Mouse (Mus musculus) heart, embryonic 11.5 days (tissue): ENCODE measurements around the gene Golga7b. TPM values are rescaled to one million over a fixed set of nuclear protein-coding genes. Genes with fewer than 3 reads are reported as not detected.

Source experiments
- ATAC-seq: fragments of 200-750 bp; cut with Nextera tagmentation; replicated peaks from 2 replicates; pipeline ENCODE4 v1.8.0; 2017; ENCODE audit warnings: moderate library complexity; ENCODE audit not compliant: insufficient number of reproducible peaks, low FRiP score, low TSS enrichment
- H3K27ac ChIP-seq: fragments of 300-500 bp; sonication (generic); 2 replicates; pipeline ENCODE4 v1.5.1; 2014; ENCODE audit warnings: mild to moderate bottlenecking, low read depth, low read length
- H3K27me3 ChIP-seq: fragments of 300-500 bp; sonication (generic); 2 replicates; pipeline ENCODE4 v1.6.1; 2014; ENCODE audit warnings: mild to moderate bottlenecking, low read length, mixed read lengths; ENCODE audit not compliant: control insufficient read depth, insufficient read depth
- H3K36me3 ChIP-seq: fragments of 300-500 bp; sonication (generic); 2 replicates; pipeline ENCODE4 v1.6.1; 2014; ENCODE audit warnings: mild to moderate bottlenecking, low read length, moderate library complexity, mixed read lengths; ENCODE audit not compliant: control insufficient read depth, insufficient read depth
- H3K4me1 ChIP-seq: fragments of 300-500 bp; sonication (generic); 2 replicates; pipeline ENCODE4 v1.6.1; 2014; ENCODE audit warnings: low read length; ENCODE audit not compliant: control insufficient read depth, insufficient read depth
- H3K4me2 ChIP-seq: fragments of 300-500 bp; sonication (generic); 2 replicates; pipeline ENCODE4 v1.6.1; 2014; ENCODE audit warnings: mild to moderate bottlenecking, moderate library complexity
- H3K4me3 ChIP-seq: fragments of 300-500 bp; sonication (generic); 2 replicates; pipeline ENCODE4 v1.5.1; 2014; ENCODE audit warnings: low read depth, low read length
- H3K9ac ChIP-seq: fragments of 300-500 bp; sonication (generic); 2 replicates; pipeline ENCODE4 v1.6.1; 2014; ENCODE audit warnings: mild to moderate bottlenecking, low read depth, low read length, moderate library complexity
- H3K9me3 ChIP-seq: fragments of 300-500 bp; sonication (generic); replicated peaks from 2 replicates; pipeline ENCODE4 v1.6.1; 2016; ENCODE audit warnings: low read length; ENCODE audit not compliant: control insufficient read depth
- WGBS: fragments of 180-500 bp; shearing (Covaris S2); extraction: QIAGEN DNeasy Blood & Tissue Kit; methylation state at CpG from one replicate; pipeline ENCODE4 v1.1.7; 2014; ENCODE audit not compliant: insufficient replicate concordance; 5-methylcytosine and 5-hydroxymethylcytosine counted together
- polyA plus RNA-seq: library from polyadenylated mRNA; unstranded; fragments of >200 nt; fragmentation: Nextera tagmentation; extraction: Ambion mirVana; gene quantifications from 2 replicates; pipeline ENCODE4 v1.2.1, GENCODE M21; 2014

Golga7b gene
- polyA plus RNA-seq, 1 experiment from 2014 or later, result 0.10 TPM

DNA sequence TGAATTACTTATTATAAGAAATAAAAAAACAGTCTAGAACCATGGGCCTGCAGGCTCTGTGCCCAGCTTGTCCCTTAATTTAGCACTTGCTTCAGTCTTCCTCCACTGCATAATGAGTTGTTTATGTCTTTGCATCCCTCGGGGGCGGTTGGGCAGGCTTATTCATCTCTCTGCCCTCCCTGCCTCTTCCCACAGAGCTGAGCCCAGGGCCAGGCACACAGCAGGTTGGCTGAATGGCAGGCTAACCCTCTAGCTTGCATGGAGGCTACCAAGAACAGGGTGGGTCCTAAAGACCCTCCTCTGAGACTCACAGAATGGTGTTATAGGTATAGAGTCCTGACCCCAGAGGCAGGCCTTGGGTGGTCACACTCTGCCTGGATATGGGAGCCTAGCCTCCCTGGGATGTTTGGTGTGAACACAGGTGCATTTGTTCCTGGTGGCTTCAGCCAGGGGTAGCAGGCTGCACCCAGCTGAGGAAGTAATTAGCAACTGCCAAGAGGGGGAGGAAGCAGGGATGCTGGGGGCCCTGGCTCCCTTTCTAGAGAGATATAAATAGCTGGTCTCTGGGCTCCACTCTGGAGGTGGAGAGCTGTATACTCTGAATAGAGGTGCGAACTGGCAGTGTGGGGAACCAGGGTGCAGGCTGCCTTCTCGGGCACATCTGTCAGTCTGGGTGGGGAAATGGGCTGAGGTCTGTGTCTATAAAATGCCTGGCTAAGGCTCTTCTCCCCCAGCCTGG lies 9.6 kb upstream of the Golga7b start:
- WGBS, result 18% methylated on average over 4 of the region's 4 CpGs
- Histone ChIP-seq H3K4me3 (no peak overlapping the region), H3K9me3 (no peaks in the 10 kb centered on the region), H3K36me3 (no peaks in the 10 kb centered on the region), H3K27me3 (no peaks in the 10 kb centered on the region), H3K9ac (no peak overlapping the region), H3K4me2 (peak overlapping the region; percentile 47), H3K27ac (peak overlapping the region; percentile 70), H3K4me1 (peaks cover 15% of the 10 kb centered on the region)
- peak; percentile 26; the same call in 1 of the 2 replicates for ATAC-seq

DNA sequence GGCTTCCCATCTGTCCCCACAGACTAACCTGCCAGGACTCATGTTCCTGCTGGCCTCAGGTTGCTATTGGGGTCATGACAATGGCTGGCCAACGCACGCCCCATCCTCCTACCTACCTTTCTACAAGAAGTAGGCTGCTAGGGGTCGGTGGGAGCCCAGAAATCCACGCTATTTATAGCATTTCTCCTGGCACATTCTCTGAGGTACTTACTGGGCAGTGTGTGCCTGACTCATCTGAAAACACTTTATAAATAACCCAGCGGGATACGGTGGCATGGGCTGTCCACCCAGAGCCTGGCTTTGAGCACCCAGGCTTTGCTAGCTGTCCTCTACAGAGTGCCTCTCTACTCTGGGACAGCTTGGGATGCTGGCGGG lies 9.0 kb upstream of the Golga7b start:
- H3K9me3 ChIP-seq, result no peaks in the 10 kb centered on the region
- WGBS, result 48% methylated on average over 7 of the region's 7 CpGs
- peaks cover 15% of the 10 kb centered on the region for H3K4me1 ChIP-seq
- H3K36me3 ChIP-seq, result no peaks in the 10 kb centered on the region
- no peak; the same call in 1 of the 2 replicates for ATAC-seq
- H3K9ac ChIP-seq, result peak overlapping the region; percentile 16; the same call in 1 of the 2 replicates
- no peaks in the 10 kb centered on the region for H3K27me3 ChIP-seq
- peak overlapping the region; percentile 47 for H3K4me2 ChIP-seq
- H3K27ac ChIP-seq, result peak overlapping the region; percentile 70
- H3K4me3 ChIP-seq, result no peak overlapping the region

DNA sequence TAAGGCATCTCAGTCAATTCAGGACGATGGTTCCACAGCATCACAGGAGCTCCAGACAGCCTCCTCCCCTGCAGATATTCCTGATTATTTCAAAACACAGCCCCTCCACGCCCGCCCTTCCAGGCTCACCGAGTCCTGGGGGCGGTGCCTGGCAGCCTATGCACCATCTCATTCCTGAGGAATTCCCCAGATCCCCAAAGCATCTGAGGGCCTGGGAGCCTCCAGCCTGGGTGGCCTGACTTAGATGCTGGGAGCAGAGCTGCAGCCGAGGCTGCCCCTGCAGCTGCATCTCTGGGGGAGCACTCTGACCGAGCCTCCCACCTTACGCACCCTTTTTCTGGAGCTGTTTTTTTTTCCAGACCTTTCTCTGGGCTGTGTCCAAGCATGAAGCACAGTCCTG lies 6.5 kb upstream of the Golga7b start:
- 38% methylated on average over 8 of the region's 8 CpGs for WGBS
- Histone ChIP-seq H3K4me2 (no peak overlapping the region), H3K4me1 (peaks cover 15% of the 10 kb centered on the region), H3K27ac (no peak overlapping the region), H3K4me3 (no peak overlapping the region), H3K36me3 (no peaks in the 10 kb centered on the region), H3K9ac (no peak overlapping the region), H3K9me3 (no peaks in the 10 kb centered on the region), H3K27me3 (no peaks in the 10 kb centered on the region)
- no peak for ATAC-seq

DNA sequence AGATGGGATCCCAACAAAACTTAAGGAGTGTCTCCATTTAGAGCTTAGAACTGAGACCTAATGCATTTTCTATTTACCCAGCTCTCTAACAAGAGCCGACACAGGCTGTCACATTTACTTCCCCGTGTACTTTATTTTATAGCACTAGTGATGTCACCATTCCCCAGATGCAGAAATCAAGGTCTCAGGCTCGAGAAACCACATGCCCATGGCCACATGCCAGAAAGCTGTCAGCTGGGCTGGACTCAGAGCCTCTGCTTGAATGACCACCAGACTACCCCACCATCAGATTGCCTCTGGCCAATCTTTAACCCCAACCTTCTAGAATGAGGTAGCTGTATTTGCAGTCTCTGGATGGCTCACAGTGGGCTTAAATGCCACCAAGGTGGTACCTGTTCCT lies 4.0 kb upstream of the Golga7b start:
- no peaks in the 10 kb centered on the region for H3K36me3 ChIP-seq
- no peaks in the 10 kb centered on the region for H3K9me3 ChIP-seq
- no peak for ATAC-seq
- peaks cover 7% of the 10 kb centered on the region for H3K4me1 ChIP-seq
- no peaks in the 10 kb centered on the region for H3K27me3 ChIP-seq
- no peak overlapping the region for H3K4me2 ChIP-seq
- H3K9ac ChIP-seq, result no peak overlapping the region
- WGBS, result 66% methylated on average over 3 of the region's 3 CpGs
- H3K27ac ChIP-seq, result no peak overlapping the region
- H3K4me3 ChIP-seq, result no peak overlapping the region

DNA sequence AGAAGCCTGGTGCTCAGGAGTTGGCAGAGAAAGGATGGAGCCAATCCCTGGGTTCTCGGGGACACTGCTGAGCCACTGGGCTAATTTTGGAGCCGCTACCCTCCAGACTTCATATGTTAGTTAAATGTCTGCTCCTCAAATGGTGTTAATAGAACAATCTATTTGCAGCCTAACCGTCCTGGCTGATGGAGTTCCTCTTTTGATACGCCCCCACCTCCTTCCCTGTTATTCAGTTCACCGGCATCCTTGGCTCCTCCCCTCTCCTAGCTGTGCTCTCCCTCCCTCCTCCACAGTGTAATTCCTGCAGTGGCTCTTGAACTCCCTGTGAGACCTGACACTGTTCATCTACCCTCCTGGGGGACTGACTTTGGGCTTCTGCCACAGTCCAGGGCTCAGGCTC lies 748 bp upstream of the Golga7b start:
- ATAC-seq, result no peak
- no peak overlapping the region for H3K4me2 ChIP-seq
- WGBS, result 38% methylated on average over 5 of the region's 5 CpGs
- no peak overlapping the region for H3K4me3 ChIP-seq
- H3K9ac ChIP-seq, result no peak overlapping the region
- H3K27ac ChIP-seq, result no peak overlapping the region
- H3K36me3 ChIP-seq, result no peaks in the 10 kb centered on the region
- H3K4me1 ChIP-seq, result no peaks in the 10 kb centered on the region
- no peaks in the 10 kb centered on the region for H3K9me3 ChIP-seq
- H3K27me3 ChIP-seq, result 0 out of 2 replicates have a peak, but pooled peaks cover 2% of the 10 kb centered on the region

DNA sequence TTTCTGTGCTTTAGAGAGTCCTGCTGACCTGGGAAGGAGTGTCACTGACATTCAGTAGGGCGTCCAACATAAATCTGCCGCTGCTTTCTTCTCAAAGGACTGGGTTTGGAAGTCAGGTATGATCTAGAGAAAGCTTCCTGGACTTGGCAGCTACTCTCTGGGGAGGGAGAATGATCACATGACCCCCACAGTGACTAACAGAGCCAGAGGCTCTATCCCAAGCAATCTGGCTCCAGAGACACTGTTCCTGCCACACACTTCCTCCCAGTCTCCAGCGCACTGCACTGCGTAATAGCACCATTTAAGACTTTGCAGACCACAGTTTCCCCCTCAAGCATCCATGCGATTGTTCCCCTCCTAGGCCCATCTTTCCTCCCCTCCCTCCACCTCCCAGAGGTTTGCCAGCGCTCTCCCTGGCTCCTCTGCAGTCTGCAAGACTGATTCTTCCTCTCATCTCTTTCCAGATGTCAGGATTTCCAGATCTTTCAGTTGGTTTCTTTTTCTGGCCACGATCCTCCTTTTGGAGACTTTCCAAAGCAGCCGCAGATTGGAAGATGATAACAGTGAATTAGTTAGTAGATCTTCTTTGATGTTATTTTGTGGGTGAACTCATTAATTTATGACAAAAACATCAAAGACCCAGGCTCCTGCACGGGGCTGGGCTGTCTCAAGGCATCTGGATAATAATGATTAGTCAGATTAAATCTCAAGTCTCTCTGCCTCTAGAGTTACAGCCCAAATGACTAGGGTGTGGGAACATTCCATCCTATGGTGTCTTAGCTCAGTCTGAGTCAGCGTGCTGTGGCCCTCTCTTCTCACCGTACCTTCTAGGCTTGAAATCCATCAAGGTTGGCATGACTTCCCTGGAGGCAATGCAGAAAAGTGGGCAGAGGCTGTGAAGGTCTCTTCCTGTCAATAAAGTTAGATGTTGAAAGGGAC lies 2.9 kb downstream of the Golga7b start:
- Histone ChIP-seq H3K27ac (no peak overlapping the region), H3K9ac (no peak overlapping the region), H3K9me3 (no peaks in the 10 kb centered on the region), H3K27me3 (peaks cover 20% of the 10 kb centered on the region), H3K4me3 (no peak overlapping the region), H3K4me1 (0 out of 2 replicates have a peak, but pooled peaks cover under 1% of the 10 kb centered on the region), H3K36me3 (no peaks in the 10 kb centered on the region), H3K4me2 (no peak overlapping the region)
- no peak for ATAC-seq
- WGBS, result 65% methylated on average over 11 of the region's 11 CpGs

DNA sequence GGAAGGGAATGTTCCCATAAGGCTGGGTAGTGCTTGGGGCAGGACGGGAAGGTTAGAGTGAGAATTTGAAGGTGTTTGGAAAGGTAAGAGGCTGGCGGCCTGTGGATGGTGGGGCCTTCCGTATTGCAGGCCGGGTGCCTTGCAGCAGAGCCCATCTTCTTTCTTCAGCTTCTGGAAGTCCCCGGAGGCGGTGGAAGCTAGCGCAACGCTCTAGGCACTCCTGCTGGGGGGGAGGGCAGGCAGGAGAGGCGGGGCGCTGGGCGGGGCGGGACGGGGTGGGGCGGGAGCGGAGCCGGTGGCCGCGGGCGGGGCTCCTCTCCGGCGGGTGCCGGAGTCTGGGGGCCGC lies 8.0 kb downstream of the Golga7b start:
- H3K4me3 ChIP-seq, result peak overlapping the region; percentile 41
- no peaks in the 10 kb centered on the region for H3K9me3 ChIP-seq
- 2% methylated on average over 20 of the region's 23 CpGs for WGBS
- ATAC-seq, result peak; percentile 52; the same call in 1 of the 2 replicates
- H3K27me3 ChIP-seq, result peaks cover 24% of the 10 kb centered on the region
- no peaks in the 10 kb centered on the region for H3K36me3 ChIP-seq
- peak overlapping the region; percentile 75 for H3K4me2 ChIP-seq
- H3K9ac ChIP-seq, result no peak overlapping the region
- 0 out of 2 replicates have a peak, but pooled peaks cover 5% of the 10 kb centered on the region for H3K4me1 ChIP-seq
- H3K27ac ChIP-seq, result no peak overlapping the region

DNA sequence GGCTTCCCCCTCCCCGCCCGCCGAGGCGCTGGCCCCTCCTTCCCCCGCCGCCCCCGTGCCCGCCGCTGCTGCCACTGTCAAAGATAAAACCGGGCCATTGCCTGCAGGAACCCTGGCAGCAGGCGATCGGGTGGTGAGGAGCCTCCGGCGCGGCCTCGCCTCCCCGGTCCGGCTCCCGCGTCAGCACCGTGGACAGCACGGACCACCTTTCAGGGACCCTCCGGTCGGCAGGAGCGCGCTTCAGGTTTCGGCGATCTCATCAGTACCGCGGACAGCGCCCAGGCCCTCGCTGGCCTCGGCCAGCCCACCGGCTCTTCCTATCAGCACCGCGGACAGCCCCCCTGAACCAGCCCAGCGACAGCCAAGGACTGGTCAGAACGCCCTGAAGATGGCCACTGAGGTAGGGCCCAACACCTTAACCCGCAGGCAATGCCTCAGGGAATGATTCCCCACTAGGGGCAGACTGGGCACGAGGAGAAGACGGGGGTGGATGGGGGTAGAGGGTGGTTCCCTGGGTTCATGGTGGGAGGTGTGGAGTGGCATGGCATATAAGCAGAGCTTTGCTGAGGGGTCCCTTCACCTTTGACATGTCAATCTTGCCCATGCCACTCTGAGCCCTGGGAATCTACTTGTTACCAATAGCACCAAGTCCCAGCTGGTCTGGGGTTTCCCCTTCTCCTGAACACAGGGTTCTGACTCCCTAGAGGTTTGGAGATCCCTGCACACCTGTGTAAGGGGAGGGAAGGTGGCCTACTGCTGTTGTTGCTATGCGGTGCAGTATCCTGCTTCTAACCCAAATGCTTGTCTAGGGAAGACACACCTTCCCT lies 8.6 kb downstream of the Golga7b start:
- 0 out of 2 replicates have a peak, but pooled peaks cover 5% of the 10 kb centered on the region for H3K4me1 ChIP-seq
- no peaks in the 10 kb centered on the region for H3K36me3 ChIP-seq
- 4% methylated on average over 33 of the region's 42 CpGs for WGBS
- no peak overlapping the region for H3K9ac ChIP-seq
- H3K27me3 ChIP-seq, result peaks cover 22% of the 10 kb centered on the region
- H3K27ac ChIP-seq, result no peak overlapping the region
- ATAC-seq, result peak; percentile 75
- H3K4me2 ChIP-seq, result peak overlapping the region; percentile 75
- no peaks in the 10 kb centered on the region for H3K9me3 ChIP-seq
- H3K4me3 ChIP-seq, result peak overlapping the region; percentile 41
